Mouse (Mus musculus) stomach, embryonic 15.5 days (tissue): ENCODE results near the gene Tpk1. TPM values are rescaled to one million over a fixed set of nuclear protein-coding genes. Genes with fewer than 3 reads are reported as not detected.

Source experiments
- ATAC-seq: fragments of 200-750 bp; cut with Nextera tagmentation; 2 replicates; pipeline ENCODE4 v1.8.0; 2017; ENCODE audit warnings: low read depth, moderate number of reproducible peaks, moderate TSS enrichment; ENCODE audit not compliant: insufficient read depth, low FRiP score
- H3K27ac ChIP-seq: fragments of 300-500 bp; sonication (generic); 2 replicates; pipeline ENCODE4 v1.5.1; 2015; ENCODE audit warnings: mild to moderate bottlenecking, inconsistent platforms
- H3K27me3 ChIP-seq: fragments of 300-500 bp; sonication (generic); replicated peaks from 2 replicates; pipeline ENCODE4 v1.6.1; 2015; ENCODE audit warnings: inconsistent platforms
- H3K36me3 ChIP-seq: fragments of 300-500 bp; sonication (generic); 2 replicates; pipeline ENCODE4 v1.6.1; 2015; ENCODE audit warnings: inconsistent platforms
- H3K4me1 ChIP-seq: fragments of 300-500 bp; sonication (generic); 2 replicates; pipeline ENCODE4 v1.6.1; 2015; ENCODE audit warnings: inconsistent platforms
- H3K4me2 ChIP-seq: fragments of 300-500 bp; sonication (generic); 2 replicates; pipeline ENCODE4 v1.6.1; 2015; ENCODE audit warnings: mild to moderate bottlenecking, inconsistent platforms
- H3K4me3 ChIP-seq: fragments of 300-500 bp; sonication (generic); replicated peaks from 2 replicates; pipeline ENCODE4 v1.5.1; 2015; ENCODE audit warnings: inconsistent platforms
- H3K9ac ChIP-seq: fragments of 300-500 bp; sonication (generic); 2 replicates; pipeline ENCODE4 v1.6.1; 2015; ENCODE audit warnings: inconsistent platforms
- H3K9me3 ChIP-seq: fragments of 300-500 bp; sonication (generic); 2 replicates; pipeline ENCODE4 v1.6.1; 2016; ENCODE audit warnings: inconsistent platforms
- WGBS: fragments of 180-500 bp; shearing (Covaris S2); methylation state at CpG from one replicate; pipeline ENCODE4 v1.1.7; 2015; 5-methylcytosine and 5-hydroxymethylcytosine counted together
- polyA plus RNA-seq: library from polyadenylated mRNA; unstranded; fragments of >200 nt; fragmentation: Nextera tagmentation; extraction: Ambion mirVana; gene quantifications from 2 replicates; pipeline ENCODE4 v1.2.1, GENCODE M21; 2015

Tpk1 gene
- polyA plus RNA-seq, 1 experiment from 2014 or later: 15.4 TPM

- Histone ChIP-seq H3K9ac (no peak overlapping the region), H3K4me3 (no peak overlapping the region), H3K27me3 (no peaks in the 10 kb centered on the region), H3K4me2 (no peak overlapping the region), H3K27ac (no peak overlapping the region), H3K9me3 (no peaks in the 10 kb centered on the region), H3K4me1 (no peaks in the 10 kb centered on the region), H3K36me3 (no peaks in the 10 kb centered on the region)
- no peak for ATAC-seq
- WGBS: 81% methylated on average over 3 of the region's 3 CpGs
These were observed 263.0 kb downstream of the Tpk1 start for GRCm38 (mm10) chr6:43403076-43403475.

- WGBS: 78% methylated on average over 6 of the region's 6 CpGs
- no peak overlapping the region for H3K27ac ChIP-seq
- no peak overlapping the region for H3K9ac ChIP-seq
- H3K9me3 ChIP-seq: no peaks in the 10 kb centered on the region
- H3K4me2 ChIP-seq: no peak overlapping the region
- no peaks in the 10 kb centered on the region for H3K27me3 ChIP-seq
- H3K4me1 ChIP-seq: no peaks in the 10 kb centered on the region
- ATAC-seq: no peak
- H3K4me3 ChIP-seq: no peak overlapping the region
- no peaks in the 10 kb centered on the region for H3K36me3 ChIP-seq
These were observed 263.7 kb downstream of the Tpk1 start for GRCm38 (mm10) chr6:43402219-43402997.

- Histone ChIP-seq H3K9ac (no peak overlapping the region), H3K4me3 (no peak overlapping the region)
These were observed 269.7 kb downstream of the Tpk1 start for GRCm38 (mm10) chr6:43396426-43396825.

GRCm38 (mm10) chr6:43395538-43395937 is 270.5 kb downstream of the Tpk1 start:
- 71% methylated on average over 2 of the region's 2 CpGs for WGBS
- no peaks in the 10 kb centered on the region for H3K36me3 ChIP-seq
- no peaks in the 10 kb centered on the region for H3K9me3 ChIP-seq
- H3K27me3 ChIP-seq: no peaks in the 10 kb centered on the region
- no peak overlapping the region for H3K27ac ChIP-seq
- no peaks in the 10 kb centered on the region for H3K4me1 ChIP-seq
- H3K4me2 ChIP-seq: no peak overlapping the region
- H3K4me3 ChIP-seq: no peak overlapping the region
- H3K9ac ChIP-seq: no peak overlapping the region
- ATAC-seq: no peak

More at GRCm38 (mm10) chr6:43396426-43396825, 269.7 kb downstream of the Tpk1 start:
- H3K4me2 ChIP-seq: no peak overlapping the region
- H3K27me3 ChIP-seq: no peaks in the 10 kb centered on the region
- 76% methylated on average over 1 of the region's 1 CpGs for WGBS
- no peak overlapping the region for H3K27ac ChIP-seq
- no peaks in the 10 kb centered on the region for H3K4me1 ChIP-seq
- H3K9me3 ChIP-seq: no peaks in the 10 kb centered on the region
- H3K36me3 ChIP-seq: no peaks in the 10 kb centered on the region
- no peak for ATAC-seq

GRCm38 (mm10) chr6:43391358-43391757 is 274.7 kb downstream of the Tpk1 start:
- 53% methylated on average over 1 of the region's 1 CpGs for WGBS
- H3K9ac ChIP-seq: no peak overlapping the region
- H3K36me3 ChIP-seq: no peaks in the 10 kb centered on the region
- H3K4me1 ChIP-seq: no peaks in the 10 kb centered on the region
- no peaks in the 10 kb centered on the region for H3K9me3 ChIP-seq
- no peak overlapping the region for H3K4me3 ChIP-seq
- H3K27ac ChIP-seq: no peak overlapping the region
- H3K27me3 ChIP-seq: no peaks in the 10 kb centered on the region
- no peak overlapping the region for H3K4me2 ChIP-seq
- no peak for ATAC-seq

- no peaks in the 10 kb centered on the region for H3K27me3 ChIP-seq
- peak; percentile 82; the same call in 1 of the 2 replicates for ATAC-seq
- whole genome bisulfite sequencing: 17% methylated on average over 1 of the region's 1 CpGs
These were observed 278.8 kb downstream of the Tpk1 start for GRCm38 (mm10) chr6:43387273-43387672.

GRCm38 (mm10) chr6:43384841-43385240 is 281.2 kb downstream of the Tpk1 start:
- Histone ChIP-seq H3K4me2 (no peak overlapping the region), H3K9me3 (no peaks in the 10 kb centered on the region), H3K27ac (no peak overlapping the region), H3K4me3 (no peak overlapping the region), H3K9ac (no peak overlapping the region), H3K36me3 (no peaks in the 10 kb centered on the region), H3K27me3 (no peaks in the 10 kb centered on the region), H3K4me1 (no peaks in the 10 kb centered on the region)
- no peak for ATAC-seq
- 55% methylated on average over 3 of the region's 3 CpGs for WGBS

More at GRCm38 (mm10) chr6:43387273-43387672, 278.8 kb downstream of the Tpk1 start:
- Histone ChIP-seq H3K4me3 (no peak overlapping the region), H3K27ac (no peak overlapping the region), H3K36me3 (no peaks in the 10 kb centered on the region), H3K4me2 (no peak overlapping the region), H3K9ac (no peak overlapping the region), H3K4me1 (no peaks in the 10 kb centered on the region), H3K9me3 (no peaks in the 10 kb centered on the region)

GRCm38 (mm10) chr6:43384304-43384703 is 281.8 kb downstream of the Tpk1 start:
- ATAC-seq: no peak
- WGBS: 51% methylated on average over 3 of the region's 3 CpGs

GRCm38 (mm10) chr6:43382750-43383149 is 283.3 kb downstream of the Tpk1 start:
- H3K4me3 ChIP-seq: no peak overlapping the region
- H3K4me2 ChIP-seq: no peak overlapping the region
- no peak overlapping the region for H3K9ac ChIP-seq
- 83% methylated on average over 3 of the region's 3 CpGs for WGBS
- H3K9me3 ChIP-seq: no peaks in the 10 kb centered on the region
- H3K4me1 ChIP-seq: no peaks in the 10 kb centered on the region
- ATAC-seq: no peak
- H3K27ac ChIP-seq: no peak overlapping the region
- H3K27me3 ChIP-seq: no peaks in the 10 kb centered on the region
- H3K36me3 ChIP-seq: no peaks in the 10 kb centered on the region

More at GRCm38 (mm10) chr6:43384304-43384703, 281.8 kb downstream of the Tpk1 start:
- H3K27me3 ChIP-seq: no peaks in the 10 kb centered on the region
- no peaks in the 10 kb centered on the region for H3K9me3 ChIP-seq
- no peak overlapping the region for H3K27ac ChIP-seq
- no peaks in the 10 kb centered on the region for H3K36me3 ChIP-seq
- no peak overlapping the region for H3K4me2 ChIP-seq
- H3K4me3 ChIP-seq: no peak overlapping the region
- H3K9ac ChIP-seq: no peak overlapping the region
- no peaks in the 10 kb centered on the region for H3K4me1 ChIP-seq

- Histone ChIP-seq H3K27me3 (no peaks in the 10 kb centered on the region), H3K4me1 (no peaks in the 10 kb centered on the region), H3K36me3 (no peaks in the 10 kb centered on the region), H3K9ac (no peak overlapping the region), H3K4me3 (no peak overlapping the region), H3K9me3 (no peaks in the 10 kb centered on the region), H3K27ac (no peak overlapping the region), H3K4me2 (no peak overlapping the region)
- no peak for ATAC-seq
- WGBS: 75% methylated on average over 3 of the region's 3 CpGs
These were observed 283.8 kb downstream of the Tpk1 start for GRCm38 (mm10) chr6:43382284-43382683.

- Histone ChIP-seq H3K27ac (no peak overlapping the region), H3K36me3 (no peaks in the 10 kb centered on the region), H3K9me3 (no peaks in the 10 kb centered on the region), H3K4me1 (no peaks in the 10 kb centered on the region), H3K4me2 (no peak overlapping the region), H3K9ac (no peak overlapping the region), H3K27me3 (no peaks in the 10 kb centered on the region), H3K4me3 (no peak overlapping the region)
- no peak for ATAC-seq
- 61% methylated on average over 5 of the region's 5 CpGs for WGBS
These were observed 292.9 kb downstream of the Tpk1 start for GRCm38 (mm10) chr6:43373206-43373605.

- ATAC-seq: no peak
- H3K36me3 ChIP-seq: no peaks in the 10 kb centered on the region
- no peaks in the 10 kb centered on the region for H3K9me3 ChIP-seq
- H3K27me3 ChIP-seq: no peaks in the 10 kb centered on the region
- H3K27ac ChIP-seq: no peak overlapping the region
- WGBS: 38% methylated on average over 1 of the region's 1 CpGs
- no peaks in the 10 kb centered on the region for H3K4me1 ChIP-seq
- H3K4me3 ChIP-seq: no peak overlapping the region
- no peak overlapping the region for H3K9ac ChIP-seq
- no peak overlapping the region for H3K4me2 ChIP-seq
These were observed 298.6 kb downstream of the Tpk1 start for GRCm38 (mm10) chr6:43367434-43367945.
